Comparison of ENCODE assay signal across 14 mouse cellular contexts in the genomic region with DNA sequence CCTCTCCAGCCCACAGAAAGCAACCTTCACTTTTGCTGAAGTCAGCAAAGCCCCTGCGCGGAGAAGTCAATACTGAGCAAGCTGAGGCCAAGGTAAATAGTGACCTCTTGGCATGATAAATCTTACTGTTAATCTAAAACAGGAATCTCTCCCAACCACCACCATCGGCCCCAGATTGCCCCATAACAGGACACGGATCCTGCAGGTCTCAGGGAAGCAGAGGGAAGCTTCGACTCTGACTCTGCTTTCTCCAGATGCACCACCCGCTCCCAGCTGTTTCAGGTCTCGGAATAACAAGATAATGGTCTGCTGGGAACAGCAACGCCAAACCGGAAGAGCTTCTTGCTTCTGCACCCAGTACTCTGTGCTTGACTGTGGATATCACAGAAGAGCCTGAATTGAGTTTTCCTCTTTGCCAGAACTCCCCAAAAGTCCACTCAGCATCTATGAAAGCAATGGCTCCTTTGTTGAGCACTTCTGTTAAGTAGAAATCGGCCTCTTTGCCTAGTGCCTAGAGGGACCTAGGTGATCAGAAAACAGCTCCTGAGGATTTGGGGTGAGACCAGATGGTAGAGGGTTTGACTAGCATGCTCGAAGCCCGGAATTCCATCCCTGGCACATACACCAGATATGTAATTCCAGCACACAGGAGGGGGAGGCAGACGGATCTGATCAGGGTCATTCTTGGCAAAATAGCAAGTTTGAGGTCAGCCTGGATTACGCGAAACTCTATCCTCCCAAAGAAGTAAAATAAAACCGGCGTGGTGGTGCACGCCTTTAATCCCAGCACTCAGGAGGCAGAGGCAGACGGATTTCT. TPM values are rescaled to one million over a fixed set of nuclear protein-coding genes. Genes with fewer than 3 reads are reported as not detected.
DNase-seq lines count a peak whose midpoint lies in the region; ATAC-seq and TF ChIP-seq lines count a peak whose summit lies in the region.
"Had no signal": no experiment of that assay in that cellular context is flagged by ENCODE, and none has a peak within 500 bp of the region (broad histone marks: within the 10 kb centered on the region; RNA-seq: fewer than 3 reads in every experiment).

No protein-coding gene starts in this region.

- no peak for TF ChIP-seq EP300 in liver, postnatal 0 days (IDR thresholded peaks at IDR 0.05; ENCODE audit: low read depth)

- no peak overlapping the region for H3K4me3 ChIP-seq in liver, embryonic 11.5 days (ENCODE audit: low read depth, low read length)
- no peak overlapping the region for H3K4me3 ChIP-seq in liver, postnatal 0 days (ENCODE audit: low read depth, low read length)
- no peak overlapping the region for H3K4me3 ChIP-seq in embryonic facial prominence, embryonic 13.5 days
- H3K4me3 ChIP-seq in neural tube, embryonic 11.5 days (ENCODE audit: low read depth, low read length) = no peak overlapping the region
- H3K4me3 ChIP-seq: liver, embryonic 13.5 days; midbrain, embryonic 15.5 days had no signal

- no peaks in the 10 kb centered on the region for H3K4me1 ChIP-seq in liver, embryonic 11.5 days (replicated peaks; ENCODE audit: control insufficient read depth, insufficient read depth, low read length)
- no peaks in the 10 kb centered on the region for H3K4me1 ChIP-seq in liver, postnatal 0 days (ENCODE audit: insufficient read depth)
- peaks cover 29% of the 10 kb centered on the region for H3K4me1 ChIP-seq in embryonic facial prominence, embryonic 13.5 days
- H3K4me1 ChIP-seq in neural tube, embryonic 11.5 days (ENCODE audit: control insufficient read depth, insufficient read depth, low read length) = peaks cover 8% of the 10 kb centered on the region
- H3K4me1 ChIP-seq: midbrain, embryonic 15.5 days had no signal

- H3K4me2 ChIP-seq in liver, embryonic 11.5 days = peak overlapping the region; percentile 37; the same call in 1 of the 2 replicates
- no peak overlapping the region for H3K4me2 ChIP-seq in liver, postnatal 0 days (ENCODE audit: low read depth, low read length)
- H3K4me2 ChIP-seq in embryonic facial prominence, embryonic 13.5 days = peak overlapping the region; percentile 24; the same call in 1 of the 2 replicates
- H3K4me2 ChIP-seq in neural tube, embryonic 11.5 days (ENCODE audit: low read depth) = no peak overlapping the region
- H3K4me2 ChIP-seq: liver, embryonic 13.5 days; midbrain, embryonic 15.5 days had no signal

- no peaks in the 10 kb centered on the region for H3K36me3 ChIP-seq in liver, embryonic 11.5 days (ENCODE audit: control insufficient read depth, insufficient read depth, low read length)
- H3K36me3 ChIP-seq in liver, postnatal 0 days (replicated peaks; ENCODE audit: insufficient read depth, low read length) = no peaks in the 10 kb centered on the region
- no peaks in the 10 kb centered on the region for H3K36me3 ChIP-seq in embryonic facial prominence, embryonic 13.5 days
- H3K36me3 ChIP-seq in neural tube, embryonic 11.5 days (ENCODE audit: control insufficient read depth, insufficient read depth, low read length) = no peaks in the 10 kb centered on the region
- H3K36me3 ChIP-seq: G1E; liver, embryonic 13.5 days; midbrain, embryonic 15.5 days had no signal

- H3K9me3 ChIP-seq in liver, embryonic 11.5 days (ENCODE audit: control insufficient read depth, low read length) = no peaks in the 10 kb centered on the region
- no peaks in the 10 kb centered on the region for H3K9me3 ChIP-seq in liver, postnatal 0 days (ENCODE audit: low read length)
- H3K9me3 ChIP-seq in embryonic facial prominence, embryonic 13.5 days = no peaks in the 10 kb centered on the region
- H3K9me3 ChIP-seq in neural tube, embryonic 11.5 days (ENCODE audit: control insufficient read depth, low read length) = no peaks in the 10 kb centered on the region
- H3K9me3 ChIP-seq: G1E; liver, embryonic 13.5 days; midbrain, embryonic 15.5 days had no signal

- WGBS in liver, embryonic 11.5 days = 52% methylated on average over 19 of the region's 19 CpGs
- 54% methylated on average over 19 of the region's 19 CpGs for WGBS in liver, postnatal 0 days (ENCODE audit: insufficient replicate concordance)
- WGBS in embryonic facial prominence, embryonic 13.5 days = 37% methylated on average over 19 of the region's 19 CpGs
- 56% methylated on average over 19 of the region's 19 CpGs for WGBS in neural tube, embryonic 11.5 days

- no peak for DNase-seq in liver, embryonic 11.5 days (ENCODE audit: low spot score)
- DNase-seq in liver, postnatal 0 days = no peak
- DNase-seq in heart, postnatal 10 days = peak; percentile 55 to 61
- no peak for DNase-seq in neural tube, embryonic 11.5 days (ENCODE audit: low spot score)
- no peak for DNase-seq in layer of hippocampus, adult 18-20 months (ENCODE audit: low spot score in 2 of 2)
- DNase-seq in adrenal gland, postnatal 25 days = no peak
- no peak for DNase-seq in cerebellum, adult 11-12 months
- DNase-seq: gastrocnemius, postnatal 25 days; liver, embryonic 13.5 days; right cerebral cortex, adult 18-20 months; thymus, postnatal 36 days had no signal

- no peak overlapping the region for H3K9ac ChIP-seq in liver, embryonic 11.5 days (ENCODE audit: low read depth, low read length)
- H3K9ac ChIP-seq in liver, postnatal 0 days (replicated peaks) = no peak overlapping the region
- H3K9ac ChIP-seq in embryonic facial prominence, embryonic 13.5 days = no peak overlapping the region
- no peak overlapping the region for H3K9ac ChIP-seq in neural tube, embryonic 11.5 days (ENCODE audit: low read length)
- H3K9ac ChIP-seq: liver, embryonic 13.5 days; midbrain, embryonic 15.5 days had no signal

- no peak for TF ChIP-seq CTCF in liver, postnatal 0 days (IDR thresholded peaks at IDR 0.05; ENCODE audit: low read depth)

- ATAC-seq in liver, embryonic 11.5 days (replicated peaks; ENCODE audit: low FRiP score) = no peak
- ATAC-seq in liver, postnatal 0 days = no peak
- no peak for ATAC-seq in embryonic facial prominence, embryonic 13.5 days (ENCODE audit: insufficient number of reproducible peaks, insufficient read depth, low FRiP score, low TSS enrichment, low read depth)
- no peak for ATAC-seq in neural tube, embryonic 11.5 days (ENCODE audit: insufficient read depth, low FRiP score, low TSS enrichment)
- ATAC-seq: midbrain, embryonic 15.5 days had no signal

- intact Hi-C loops in heart, postnatal 10 days (cut with DNase I) = no loop called here

- H3K27ac ChIP-seq in liver, embryonic 11.5 days (ENCODE audit: low read depth, low read length) = no peak overlapping the region
- no peak overlapping the region for H3K27ac ChIP-seq in liver, postnatal 0 days (ENCODE audit: low read depth)
- H3K27ac ChIP-seq in embryonic facial prominence, embryonic 13.5 days = peak overlapping the region; percentile 69
- H3K27ac ChIP-seq in neural tube, embryonic 11.5 days (ENCODE audit: low read depth, low read length) = 0 out of 2 replicates have a peak overlapping the region, but pooled peaks have one; percentile 23
- H3K27ac ChIP-seq: liver, embryonic 13.5 days; midbrain, embryonic 15.5 days had no signal

- peaks cover 10% of the 10 kb centered on the region for H3K27me3 ChIP-seq in liver, embryonic 11.5 days (replicated peaks; ENCODE audit: control insufficient read depth, insufficient read depth, low read length)
- peaks cover 10% of the 10 kb centered on the region for H3K27me3 ChIP-seq in liver, postnatal 0 days (ENCODE audit: insufficient read depth, low read length)
- no peaks in the 10 kb centered on the region for H3K27me3 ChIP-seq in embryonic facial prominence, embryonic 13.5 days
- no peaks in the 10 kb centered on the region for H3K27me3 ChIP-seq in neural tube, embryonic 11.5 days (ENCODE audit: control insufficient read depth, insufficient read depth, low read length)

RNA-seq across cellular contexts. Expression of gene Col26a1, which starts 5.7 kb away (rescaled TPM):
- polyA plus RNA-seq in liver, embryonic 11.5 days (2014; fragmentation: Nextera tagmentation; extraction: Ambion mirVana) = 9.1 and 9.8 TPM in 2 replicates
- polyA plus RNA-seq in liver, postnatal 0 days (2015; fragmentation: Nextera tagmentation; extraction: Ambion mirVana) = 0.12 TPM in 1 of 2 replicates, not detected in the other
- polyA plus RNA-seq in embryonic facial prominence, embryonic 13.5 days (2015; fragmentation: Nextera tagmentation; extraction: Ambion mirVana) = 273 and 319 TPM in 2 replicates
- 10 to 100 TPM in 1 of 2 experiments, 1 to 10 TPM in 1; 9.7 to 12.7 TPM for total RNA-seq in heart, postnatal 10 days (2021)
- polyA plus RNA-seq in neural tube, embryonic 11.5 days (2014; fragmentation: Nextera tagmentation; extraction: Ambion mirVana) = 51.6 and 53.3 TPM in 2 replicates
- total RNA-seq in layer of hippocampus, adult 18-20 months (2021) = 1 to 10 TPM; 1.8 to 2.7 TPM
- 1.0 and 1.6 TPM in 2 replicates for total RNA-seq in adrenal gland, postnatal 25 days (2021)
- polyA plus RNA-seq: G1E had no signal

RNA-seq across cellular contexts. Expression of gene Ift22, which starts 19.2 kb away (rescaled TPM):
- polyA plus RNA-seq in liver, embryonic 11.5 days (2014; fragmentation: Nextera tagmentation; extraction: Ambion mirVana) = 28.5 and 32.4 TPM in 2 replicates
- polyA plus RNA-seq in liver, postnatal 0 days (2015; fragmentation: Nextera tagmentation; extraction: Ambion mirVana) = 9.8 and 11.5 TPM in 2 replicates
- polyA plus RNA-seq in embryonic facial prominence, embryonic 13.5 days (2015; fragmentation: Nextera tagmentation; extraction: Ambion mirVana) = 67.4 and 70.2 TPM in 2 replicates
- total RNA-seq in heart, postnatal 10 days (2021) = 10 to 100 TPM; 14.4 to 17.2 TPM
- 97.4 and 110 TPM in 2 replicates for polyA plus RNA-seq in neural tube, embryonic 11.5 days (2014; fragmentation: Nextera tagmentation; extraction: Ambion mirVana)
- 10 to 100 TPM; 85.7 to 88.0 TPM for total RNA-seq in layer of hippocampus, adult 18-20 months (2021)
- 31.3 and 35.6 TPM in 2 replicates for total RNA-seq in adrenal gland, postnatal 25 days (2021)

Comparison
In these comparisons a context has a peak if more than half of its experiments do, and no peak if none do; other contexts are left out.
1. H3K4me2 ChIP-seq: peak in liver, embryonic 11.5 days (single experiment) and embryonic facial prominence, embryonic 13.5 days (single experiment); none in liver, postnatal 0 days (single experiment) and neural tube, embryonic 11.5 days (single experiment).
2. DNase-seq: peak in heart, postnatal 10 days (2 of 2); none in liver, embryonic 11.5 days (single experiment), liver, postnatal 0 days (single experiment), neural tube, embryonic 11.5 days (single experiment), layer of hippocampus, adult 18-20 months (0 of 2), adrenal gland, postnatal 25 days (single experiment) and cerebellum, adult 11-12 months (single experiment).
3. H3K27ac ChIP-seq: peak in embryonic facial prominence, embryonic 13.5 days (single experiment) and neural tube, embryonic 11.5 days (single experiment); none in liver, embryonic 11.5 days (single experiment) and liver, postnatal 0 days (single experiment).